In the genomic region with DNA sequence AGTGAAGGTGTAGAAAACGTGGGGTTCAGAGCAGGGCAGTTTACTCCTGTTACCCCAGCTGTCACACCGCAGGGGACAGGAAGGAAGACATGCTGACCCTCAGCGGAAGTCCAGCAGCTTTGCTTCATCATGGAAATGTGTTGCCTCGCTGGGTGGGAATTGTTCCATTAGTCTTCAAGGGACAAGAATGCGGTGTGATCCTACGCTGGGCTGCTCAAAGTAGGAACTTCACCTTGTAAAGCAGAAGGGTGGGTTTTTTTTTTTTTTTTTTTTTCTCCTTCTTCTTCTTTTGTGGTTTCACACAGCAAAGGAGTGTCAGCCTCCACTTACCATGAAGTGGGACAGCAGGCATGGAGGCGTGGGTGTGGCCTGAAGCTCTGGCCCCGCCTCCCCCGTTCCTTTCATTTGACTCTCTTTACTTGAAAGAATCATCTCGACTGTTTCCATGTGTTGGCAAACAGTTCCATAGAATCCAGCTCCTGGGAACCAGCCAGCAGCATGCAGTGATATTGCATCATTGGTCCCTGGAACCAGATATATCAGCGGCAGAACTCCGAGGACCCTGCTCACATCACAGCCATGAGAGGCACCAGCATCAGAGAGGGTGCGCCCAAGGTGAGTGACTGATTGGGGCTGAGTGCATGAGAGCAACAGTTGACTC, we compare ENCODE assay signal across 9 mouse cellular contexts. TPM values are rescaled to one million over a fixed set of nuclear protein-coding genes. Genes with fewer than 3 reads are reported as not detected.
DNase-seq lines count a peak whose midpoint lies in the region; ATAC-seq and TF ChIP-seq lines count a peak whose summit lies in the region.
"Had no signal": no experiment of that assay in that cellular context is flagged by ENCODE, and none has a peak within 500 bp of the region (broad histone marks: within the 10 kb centered on the region; RNA-seq: fewer than 3 reads in every experiment).

A gene (plus strand): TSS at position 404 of the 661 bp plus-strand sequence.

- H3K4me2 ChIP-seq in liver, embryonic 16.5 days (ENCODE audit: low read depth, low read length): peak within 1 kb of the TSS; percentile 50
- peak within 1 kb of the TSS; percentile 6; the same call in 1 of the 2 replicates for H3K4me2 ChIP-seq in stomach, embryonic 15.5 days

- TF ChIP-seq CTCF in heart, adult 2 months (IDR thresholded peaks at IDR 0.05): no peak

- no peak for TF ChIP-seq POLR2A in heart, adult 2 months (IDR thresholded peaks at IDR 0.05; ENCODE audit: insufficient read depth, low read depth, low read length)

- no peaks in the 10 kb centered on the region for H3K36me3 ChIP-seq in heart, adult 2 months (ENCODE audit: control insufficient read depth, insufficient read depth, low read length)
- no peaks in the 10 kb centered on the region for H3K36me3 ChIP-seq in liver, embryonic 16.5 days (ENCODE audit: control insufficient read depth, insufficient read depth)
- no peaks in the 10 kb centered on the region for H3K36me3 ChIP-seq in stomach, embryonic 15.5 days

- intact Hi-C loops in heart, adult 2 months (cut with DNase I): no loop called here
- intact Hi-C loops in heart, postnatal 36 days (cut with DNase I): no loop called here
- intact Hi-C loops in gastrocnemius, postnatal 14 days (cut with DNase I; ENCODE audit: low total_unique reads): no loop called here

- no peaks in the 10 kb centered on the region for H3K27me3 ChIP-seq in heart, adult 2 months (ENCODE audit: control insufficient read depth, insufficient read depth, low read length)
- H3K27me3 ChIP-seq in liver, embryonic 16.5 days (ENCODE audit: control insufficient read depth, insufficient read depth, low read depth, low read length): no peaks in the 10 kb centered on the region
- H3K27me3 ChIP-seq in stomach, embryonic 15.5 days (replicated peaks): no peaks in the 10 kb centered on the region

- H3K27ac ChIP-seq in heart, adult 2 months: no peak within 1 kb of the TSS
- H3K27ac ChIP-seq in liver, embryonic 16.5 days (ENCODE audit: low read length): no peak within 1 kb of the TSS
- H3K27ac ChIP-seq in stomach, embryonic 15.5 days: no peak within 1 kb of the TSS
- H3K27ac ChIP-seq: kidney, postnatal 0 days had no signal

- H3K4me3 ChIP-seq in heart, adult 2 months: no peak within 1 kb of the TSS
- peak within 1 kb of the TSS; percentile 42 for H3K4me3 ChIP-seq in liver, embryonic 16.5 days (ENCODE audit: low read depth, low read length)
- H3K4me3 ChIP-seq in stomach, embryonic 15.5 days (replicated peaks): no peak within 1 kb of the TSS

- 14% methylated on average over 13 of the region's 13 CpGs for WGBS in heart, adult 2 months
- WGBS in liver, embryonic 16.5 days (ENCODE audit: insufficient replicate concordance): 13% methylated on average over 13 of the region's 13 CpGs
- 18% methylated on average over 13 of the region's 13 CpGs for WGBS in stomach, embryonic 15.5 days

- no peak for ATAC-seq in liver, embryonic 16.5 days (ENCODE audit: low read depth)
- ATAC-seq in stomach, embryonic 15.5 days (ENCODE audit: insufficient read depth, low FRiP score, low read depth): no peak

- no peaks in the 10 kb centered on the region for H3K79me2 ChIP-seq in heart, adult 2 months (replicated peaks; ENCODE audit: control insufficient read depth, insufficient read depth, low read length)

- no peak within 1 kb of the TSS for H3K9ac ChIP-seq in heart, adult 2 months (ENCODE audit: low read depth, low read length)
- no peak within 1 kb of the TSS for H3K9ac ChIP-seq in liver, embryonic 16.5 days (ENCODE audit: low read depth, low read length)
- H3K9ac ChIP-seq in stomach, embryonic 15.5 days: no peak within 1 kb of the TSS

- H3K4me1 ChIP-seq in heart, adult 2 months (ENCODE audit: control insufficient read depth, insufficient read depth, low read length): no peaks in the 10 kb centered on the region; the same call in 1 of the 2 replicates
- peaks cover 6% of the 10 kb centered on the region for H3K4me1 ChIP-seq in liver, embryonic 16.5 days (ENCODE audit: control insufficient read depth, low read depth, low read length)
- no peaks in the 10 kb centered on the region for H3K4me1 ChIP-seq in stomach, embryonic 15.5 days

- no peak for TF ChIP-seq EP300 in heart, adult 2 months (IDR thresholded peaks at IDR 0.05; ENCODE audit: insufficient read depth, low read depth, low read length)

- no peaks in the 10 kb centered on the region for H3K9me3 ChIP-seq in liver, embryonic 16.5 days (replicated peaks; ENCODE audit: control insufficient read depth, low read length)
- H3K9me3 ChIP-seq in stomach, embryonic 15.5 days: no peaks in the 10 kb centered on the region

- peak; percentile 40 to 59 for DNase-seq in heart, adult 2 months
- DNase-seq in heart, postnatal 36 days: no peak
- DNase-seq in brain, adult 2 months (ENCODE audit: low read depth, low spot score): peak; percentile 9
- no peak for DNase-seq in embryo, embryonic 10.5 days (ENCODE audit: low spot score)
- DNase-seq in right cerebral cortex, postnatal 4 days: no peak
- no peak for DNase-seq in gastrocnemius, postnatal 14 days

RNA-seq across cellular contexts. Expression of the gene that starts here (rescaled TPM):
- under 1 TPM; 0.36 to 0.57 TPM for total RNA-seq in heart, adult 2 months (2021)
- 0.38 and 0.39 TPM in 2 replicates for polyA plus RNA-seq in heart, adult 2 months (2012; rRNA removed)
- under 1 TPM; 0.36 to 0.46 TPM for total RNA-seq in heart, postnatal 36 days (2021)
- 0.56 and 0.77 TPM in 2 replicates for polyA plus RNA-seq in liver, embryonic 16.5 days (2015; fragmentation: Nextera tagmentation; extraction: Ambion mirVana)
- 0.12 and 0.22 TPM in 2 replicates for polyA plus RNA-seq in stomach, embryonic 15.5 days (2015; fragmentation: Nextera tagmentation; extraction: Ambion mirVana)
- total RNA-seq in gastrocnemius, postnatal 14 days (2021): under 1 TPM; 0.18 to 0.55 TPM

Comparison
In these comparisons a context has a peak if more than half of its experiments do, and no peak if none do; other contexts are left out.
1. Peak in DNase-seq in heart, adult 2 months; RNA of the gene not detected or under 1 TPM.